Mouse (Mus musculus): ENCODE data around the gene Nupr1.
A peak's percentile ranks its signal among the peaks of the same experiment; 100 is the strongest.

- TF ChIP-seq RAD21 (IDR thresholded peaks at IDR 0.05; ENCODE audit: low read depth, low read length) (no peak), GABPA (IDR thresholded peaks at IDR 0.05; ENCODE audit: low read depth, low read length) (no peak), CHD1 (IDR thresholded peaks at IDR 0.05; ENCODE audit: low read depth, low read length) (0 out of 2 replicates have a peak, but pooled peaks have one; percentile 62), TBP (IDR thresholded peaks at IDR 0.05; ENCODE audit: low read depth, low read length) (no peak), TCF12 (IDR thresholded peaks at IDR 0.05; ENCODE audit: low read depth, low read length) (no peak), MEF2A (IDR thresholded peaks at IDR 0.05; ENCODE audit: extremely low read depth, insufficient replicate concordance, low read depth, low read length, poor library complexity, severe bottlenecking) (no peak), MAX (IDR thresholded peaks at IDR 0.05; ENCODE audit: low read length) (no peak), POLR2A (IDR thresholded peaks at IDR 0.05; ENCODE audit: control insufficient read depth in 1 of 2, insufficient read depth in 1 of 2, low read depth in 1 of 2, low read length in 2 of 2, poor library complexity in 1 of 2) (no peak), CTCF (IDR thresholded peaks at IDR 0.05 in 2 of 3, conservative IDR thresholded peaks at IDR 0.05 in 1 of 3; ENCODE audit: control insufficient read depth in 1 of 3, insufficient read depth in 1 of 3, low read depth in 2 of 3, low read length in 3 of 3, poor library complexity in 1 of 3, severe bottlenecking in 1 of 3) (no peak), ZC3H11A (IDR thresholded peaks at IDR 0.05; ENCODE audit: low read depth, low read length) (no peak)
Observed at GRCm38 (mm10) chr7:126582759-126583158, 47.9 kb downstream of the Nupr1 start.

Measured in MEL (cell line).